Mouse (Mus musculus): ENCODE measurements around the gene Card14.

DNA sequence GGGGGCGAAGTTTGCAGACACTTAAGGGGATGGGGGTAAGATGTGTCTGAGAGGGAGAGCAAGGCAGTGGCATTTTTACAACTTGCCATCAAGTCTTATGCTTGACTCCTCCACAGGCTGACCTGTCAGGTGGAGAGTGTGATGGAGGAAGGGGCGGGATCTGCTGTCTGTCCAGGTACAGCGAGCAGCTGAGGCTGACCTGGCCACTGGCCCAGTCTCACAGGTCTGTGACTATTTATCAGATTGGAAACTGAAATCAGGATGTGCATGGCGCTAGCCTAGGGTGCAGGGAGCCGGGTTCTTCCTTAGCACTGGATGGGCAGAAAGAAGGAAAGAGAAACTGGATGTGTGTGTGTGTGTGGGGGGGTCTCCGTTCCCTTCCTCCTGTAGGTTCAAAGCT, 86.6 kb downstream of the Card14 start:
- TF ChIP-seq ZC3H11A (IDR thresholded peaks at IDR 0.05; ENCODE audit: borderline replicate concordance, low read depth, low read length) = no peak
- no peak for TF ChIP-seq CHD2 (IDR thresholded peaks at IDR 0.05; ENCODE audit: low read depth, low read length)
- TF ChIP-seq ZNF384 (IDR thresholded peaks at IDR 0.05; ENCODE audit: low read depth, low read length) = no peak
- TF ChIP-seq HCFC1 (IDR thresholded peaks at IDR 0.05; ENCODE audit: borderline replicate concordance, insufficient read depth, low read length) = no peak
- TF ChIP-seq MAFK (IDR thresholded peaks at IDR 0.05; ENCODE audit: insufficient read depth, low read depth, low read length) = no peak
